10 mouse cellular contexts compared by ENCODE assay signal in the genomic region with DNA sequence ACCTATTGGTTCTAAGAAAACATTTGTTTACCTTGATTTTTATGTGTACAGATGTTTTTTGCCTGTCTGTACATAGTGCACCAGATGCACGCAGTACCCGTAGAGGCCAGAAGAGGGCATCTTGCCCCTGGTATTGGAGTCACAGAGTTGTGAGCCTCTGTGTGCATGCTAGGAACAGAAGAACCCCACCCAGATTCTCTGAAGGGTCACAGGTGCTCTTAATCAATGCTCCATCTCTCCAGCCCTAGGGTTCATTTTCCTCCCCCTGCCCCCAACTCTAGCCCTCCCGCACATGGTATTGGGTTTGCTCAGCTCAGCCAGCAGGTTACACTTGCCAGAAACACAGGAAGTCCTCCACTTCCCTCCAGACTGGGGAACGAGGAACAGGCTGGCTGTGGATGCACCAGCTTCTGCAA. TPM values are rescaled to one million over a fixed set of nuclear protein-coding genes. Genes with fewer than 3 reads are reported as not detected.
DNase-seq lines count a peak whose midpoint lies in the region; ATAC-seq and TF ChIP-seq lines count a peak whose summit lies in the region.
"Had no signal": no experiment of that assay in that cellular context is flagged by ENCODE, and none has a peak within 500 bp of the region (broad histone marks: within the 10 kb centered on the region; RNA-seq: fewer than 3 reads in every experiment).

No protein-coding gene starts in this region.

- peak; percentile 72 for TF ChIP-seq CTCF in liver, adult 2 months (IDR thresholded peaks at IDR 0.05; ENCODE audit: low read depth, low read length)

- WGBS in kidney, embryonic 15.5 days: 28% methylated on average over 4 of the region's 4 CpGs
- WGBS in liver, adult 2 months: 46% methylated on average over 4 of the region's 4 CpGs

- no peak for ATAC-seq in kidney, embryonic 15.5 days (replicated peaks; ENCODE audit: low FRiP score)
- no peak for ATAC-seq in cerebellum, adult (ENCODE audit: insufficient number of reproducible peaks, low FRiP score, low TSS enrichment)

- no peaks in the 10 kb centered on the region for H3K36me3 ChIP-seq in kidney, embryonic 15.5 days
- H3K36me3 ChIP-seq in liver, adult 2 months (ENCODE audit: control insufficient read depth, insufficient read depth, low read length): no peaks in the 10 kb centered on the region
- H3K36me3 ChIP-seq: midbrain, embryonic 12.5 days had no signal

- no peak overlapping the region for H3K4me2 ChIP-seq in kidney, embryonic 15.5 days
- H3K4me2 ChIP-seq: midbrain, embryonic 12.5 days had no signal

- intact Hi-C loops in heart, postnatal 10 days (cut with DNase I): no loop called here

- H3K4me1 ChIP-seq in kidney, embryonic 15.5 days: 0 out of 2 replicates have a peak, but pooled peaks cover 8% of the 10 kb centered on the region
- H3K4me1 ChIP-seq in liver, adult 2 months (ENCODE audit: control insufficient read depth, insufficient read depth, low read length): no peaks in the 10 kb centered on the region
- H3K4me1 ChIP-seq: midbrain, embryonic 12.5 days had no signal

- TF ChIP-seq POLR2A in liver, adult 2 months (IDR thresholded peaks at IDR 0.05; ENCODE audit: extremely low read depth, insufficient read depth, low read length): no peak

- no peak overlapping the region for H3K27ac ChIP-seq in kidney, embryonic 15.5 days
- H3K27ac ChIP-seq in liver, adult 2 months (replicated peaks; ENCODE audit: insufficient read depth, low read depth, low read length): no peak overlapping the region
- H3K27ac ChIP-seq: midbrain, embryonic 12.5 days had no signal

- no peak overlapping the region for H3K9ac ChIP-seq in kidney, embryonic 15.5 days
- H3K9ac ChIP-seq in liver, adult 2 months (ENCODE audit: low read depth, low read length): no peak overlapping the region
- H3K9ac ChIP-seq: midbrain, embryonic 12.5 days had no signal

- H3K4me3 ChIP-seq in kidney, embryonic 15.5 days (replicated peaks): no peak overlapping the region
- no peak overlapping the region for H3K4me3 ChIP-seq in liver, adult 2 months (ENCODE audit: insufficient read depth, low read depth, low read length)
- H3K4me3 ChIP-seq: erythroblast, embryonic 14.5 days; midbrain, embryonic 12.5 days had no signal

- H3K27me3 ChIP-seq in kidney, embryonic 15.5 days: no peaks in the 10 kb centered on the region
- H3K27me3 ChIP-seq in liver, adult 2 months (ENCODE audit: control insufficient read depth, insufficient read depth, low read length): no peaks in the 10 kb centered on the region
- H3K27me3 ChIP-seq: midbrain, embryonic 12.5 days had no signal

- peaks cover 8% of the 10 kb centered on the region for H3K9me3 ChIP-seq in kidney, embryonic 15.5 days (replicated peaks)

- peak; percentile 69 for DNase-seq in kidney, adult 18-20 months
- peak; percentile 81 for DNase-seq in ES-CJ7 (ENCODE audit: low read depth, low spot score)
- peak; percentile 46 for DNase-seq in c-Kit-positive CD71-positive TER-119-negative erythroid progenitor cells, embryonic 14.5 days (ENCODE audit: low read depth)
- peak; percentile 63 to 75 for DNase-seq in heart, postnatal 10 days
- DNase-seq in liver, adult 2 months (ENCODE audit: extremely low read depth, low read depth, low spot score): no peak
- DNase-seq in ovary, postnatal 14 days (ENCODE audit: low spot score): peak; percentile 45

- no peaks in the 10 kb centered on the region for H3K79me2 ChIP-seq in liver, adult 2 months (ENCODE audit: control insufficient read depth, insufficient read depth, low read length)

RNA-seq across cellular contexts. Expression of a gene that starts 13.2 kb away (rescaled TPM):
- 1.3 TPM in 2 replicates for polyA plus RNA-seq in kidney, embryonic 15.5 days (2015; fragmentation: Nextera tagmentation; extraction: Ambion mirVana)
- total RNA-seq in heart, postnatal 10 days (2021): 1 to 10 TPM; 6.4 to 7.4 TPM
- 2.4 and 3.2 TPM in 2 replicates for total RNA-seq in liver, adult 2 months (2014; rRNA removed)
- polyA plus RNA-seq in liver, adult 2 months (2012; rRNA removed): 1.3 and 1.8 TPM in 2 replicates

RNA-seq across cellular contexts. Expression of a gene that starts 46.8 kb away (rescaled TPM):
- 35.9 and 37.9 TPM in 2 replicates for polyA plus RNA-seq in kidney, embryonic 15.5 days (2015; fragmentation: Nextera tagmentation; extraction: Ambion mirVana)
- total RNA-seq in heart, postnatal 10 days (2021): 100 to 1,000 TPM; 105 to 108 TPM
- total RNA-seq in liver, adult 2 months (2014; rRNA removed): 24.6 and 37.8 TPM in 2 replicates
- polyA plus RNA-seq in liver, adult 2 months (2012; rRNA removed): 9.3 and 9.7 TPM in 2 replicates

RNA-seq across cellular contexts. Expression of a gene that starts 51.5 kb away (rescaled TPM):
- 2.7 and 3.7 TPM in 2 replicates for polyA plus RNA-seq in kidney, embryonic 15.5 days (2015; fragmentation: Nextera tagmentation; extraction: Ambion mirVana)
- total RNA-seq in heart, postnatal 10 days (2021): 1 to 10 TPM in 1 of 2 experiments, under 1 TPM in 1; 0.72 to 2.3 TPM
- 0.37 and 0.47 TPM in 2 replicates for total RNA-seq in liver, adult 2 months (2014; rRNA removed)
- 0.12 and 0.51 TPM in 2 replicates for polyA plus RNA-seq in liver, adult 2 months (2012; rRNA removed)
- polyA plus RNA-seq: erythroblast, embryonic 14.5 days had no signal
